Mouse (Mus musculus): ENCODE measurements around the gene Rgs7bp.

GRCm38 (mm10) chr13:105038334-105038733 is 16.4 kb downstream of the Rgs7bp start:
- TF ChIP-seq CTCF (IDR thresholded peaks at IDR 0.05; ENCODE audit: insufficient read depth, low read depth, low read length) (no peak), POLR2A (IDR thresholded peaks at IDR 0.05; ENCODE audit: insufficient read depth, low read depth, low read length) (no peak)
